Mouse (Mus musculus) CH12F3 (cell line): Measurements from ENCODE around the gene Sgca.
"Not testable (repeated sequence)": the region's sequence is repeated elsewhere in the genome, so short reads cannot be mapped to it uniquely, and the experiment has no call there.

Experiments used
- in situ Hi-C: fragments of 300-500 bp; cut with MboI; formaldehyde crosslinking; loops from 2 replicates; pipeline ENCODE4 v1.14.3; 2020; ENCODE audit warnings: low sequenced_read_pairs

Sgca gene

DNA sequence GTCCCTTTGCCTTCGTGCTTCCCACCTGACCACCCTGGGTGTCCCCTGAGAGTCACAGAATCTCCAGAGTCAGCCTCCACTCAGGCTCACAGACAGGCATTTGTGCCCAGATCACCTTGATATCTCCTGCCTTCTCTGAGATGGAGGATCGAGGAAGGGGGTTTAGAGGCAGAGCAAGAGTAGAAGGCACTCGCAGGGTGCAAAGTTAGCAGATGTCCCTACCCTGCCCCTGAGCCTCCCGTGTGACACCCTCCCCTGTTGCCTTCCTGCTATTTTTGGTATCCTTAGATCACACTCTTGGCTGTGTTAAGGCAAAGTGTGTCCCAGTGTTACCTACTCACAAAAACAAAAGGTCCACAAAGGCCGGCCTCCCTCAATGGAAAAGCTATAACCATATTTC lies at the start of gene Sgca:
Sgca (minus strand) TSS at position 129 of the 400 bp plus-strand sequence.
- in situ Hi-C loops = no loop called here

DNA sequence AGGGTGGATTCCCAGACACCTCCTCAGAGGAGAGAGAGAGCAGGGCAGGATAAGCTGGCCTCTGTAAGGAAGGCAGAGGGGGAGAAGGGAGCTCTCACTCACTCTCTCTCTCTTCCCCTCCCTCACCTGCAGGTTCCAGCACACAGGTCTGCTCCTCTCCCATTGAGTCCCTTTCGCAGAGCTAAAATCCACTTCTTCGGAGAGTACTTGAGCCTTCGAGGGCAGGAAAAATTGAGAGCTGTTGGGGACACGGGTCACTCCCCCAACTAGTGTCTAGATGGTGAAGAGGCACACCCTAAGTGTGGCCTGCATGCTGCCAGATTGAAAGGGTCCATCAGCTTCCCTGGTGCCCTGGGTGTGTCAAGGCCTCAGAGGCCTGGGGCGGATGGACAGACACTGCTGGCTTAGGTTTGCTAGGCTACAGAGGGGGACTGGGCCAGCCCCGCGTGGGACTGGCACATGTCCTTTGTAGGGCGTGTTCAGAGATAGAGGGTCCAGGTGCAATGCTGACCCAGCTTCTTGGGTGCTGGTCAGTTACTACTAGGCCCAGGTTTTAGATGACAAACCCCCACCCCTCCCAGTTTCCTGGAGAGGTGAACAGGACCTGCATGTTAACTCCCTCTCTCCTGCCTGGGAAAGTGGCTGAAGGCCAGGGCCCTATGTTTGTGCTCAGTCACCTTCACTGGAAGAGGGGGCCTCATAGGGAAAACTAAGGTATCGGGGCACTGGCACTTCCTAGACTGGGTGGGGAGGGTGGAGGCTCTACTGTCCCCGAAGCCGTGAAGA lies 49.3 kb upstream of the Sgca start:
- in situ Hi-C loops = no loop called here

DNA sequence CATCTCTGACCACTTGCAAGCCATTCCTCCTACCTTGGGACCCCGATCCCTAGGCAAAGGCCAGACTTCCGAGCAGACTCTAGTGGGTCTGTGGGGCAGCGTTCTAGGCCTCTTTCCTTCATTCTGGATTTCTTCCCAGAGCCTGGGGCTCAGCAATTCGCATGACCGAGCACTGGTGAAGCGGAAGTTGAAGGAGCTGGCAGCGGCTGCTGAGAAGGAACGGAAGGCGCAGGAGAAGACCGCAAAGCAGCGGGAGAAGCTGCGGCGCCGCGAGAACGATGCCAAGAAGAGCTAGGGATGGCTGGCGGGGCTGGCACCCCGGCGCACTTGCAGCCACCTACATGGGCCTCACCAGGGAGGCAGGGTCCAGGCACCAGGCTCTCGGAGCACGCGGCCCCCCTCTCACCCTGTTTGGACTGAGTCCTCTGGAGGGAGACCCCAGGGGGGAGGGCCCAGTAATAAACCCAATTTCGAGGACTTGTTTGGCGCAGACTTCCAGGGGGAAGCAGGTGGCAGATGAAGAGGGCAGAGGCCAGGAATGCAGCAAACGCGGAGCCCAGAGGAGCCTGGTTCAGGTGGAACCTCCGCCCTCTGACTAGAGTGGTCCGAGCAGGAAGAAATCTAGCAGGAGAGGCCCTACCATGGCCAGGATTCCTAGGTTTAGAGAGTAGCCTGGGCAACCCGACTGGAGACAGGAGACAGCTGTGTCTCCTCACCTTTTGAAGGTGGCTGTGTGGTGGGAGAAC lies 48.5 kb upstream of the Sgca start:
- in situ Hi-C loops = no loop called here

DNA sequence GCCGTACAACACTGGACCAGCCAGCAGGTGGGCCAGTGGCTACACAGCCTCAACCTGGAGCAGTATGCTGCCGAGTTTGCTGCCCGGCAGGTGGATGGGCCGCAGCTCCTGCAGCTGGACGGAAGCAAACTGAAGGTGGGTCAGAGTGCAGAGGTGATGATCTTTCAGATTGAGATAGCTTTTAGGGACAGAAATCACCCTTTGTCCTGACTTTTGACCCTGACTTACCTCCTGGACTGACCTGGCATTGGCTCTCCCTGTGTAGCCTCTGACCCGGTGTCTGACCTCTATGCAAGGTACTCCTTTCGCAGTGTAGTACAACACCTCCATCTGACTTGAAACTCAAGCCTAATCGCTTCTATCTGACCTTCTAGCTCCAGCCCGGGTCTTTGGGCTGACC lies 47.4 kb upstream of the Sgca start:
- in situ Hi-C loops = no loop called here

DNA sequence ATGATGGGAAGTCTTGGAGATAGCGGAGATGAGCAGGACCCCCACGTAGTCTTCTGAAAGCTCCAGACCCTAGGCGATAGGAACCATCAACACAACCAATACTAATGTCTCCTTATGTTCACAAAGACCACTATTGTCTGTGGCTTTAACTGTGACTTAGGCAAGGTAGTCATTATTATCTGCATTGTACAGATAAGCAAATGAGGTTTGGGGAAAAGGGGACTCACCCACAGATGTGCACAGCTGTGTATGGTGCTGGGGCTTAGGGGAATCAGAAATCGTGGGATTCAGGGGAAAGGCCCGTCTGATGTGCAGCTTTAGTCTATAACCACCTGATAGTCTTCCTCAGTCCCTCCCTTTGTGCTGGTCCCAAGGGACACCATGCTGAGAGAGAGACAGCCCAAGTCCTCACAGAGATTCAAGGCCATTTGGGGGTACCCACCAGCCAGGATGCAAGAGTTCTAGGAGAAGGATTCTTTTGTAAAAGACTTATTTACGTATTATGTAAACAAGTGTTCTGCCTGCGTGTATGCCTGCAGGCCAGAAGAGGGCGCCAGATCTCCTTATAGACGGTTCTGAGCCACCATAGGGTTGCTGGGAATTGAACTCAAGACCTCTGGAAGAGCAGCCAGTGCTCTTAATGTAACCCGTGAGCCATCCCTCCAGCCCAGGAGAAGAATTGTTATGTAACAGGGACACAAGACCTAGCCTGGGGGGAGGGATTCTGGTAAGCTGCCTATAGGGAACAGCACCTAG lies 46.3 kb upstream of the Sgca start:
- in situ Hi-C loops = no loop called here

DNA sequence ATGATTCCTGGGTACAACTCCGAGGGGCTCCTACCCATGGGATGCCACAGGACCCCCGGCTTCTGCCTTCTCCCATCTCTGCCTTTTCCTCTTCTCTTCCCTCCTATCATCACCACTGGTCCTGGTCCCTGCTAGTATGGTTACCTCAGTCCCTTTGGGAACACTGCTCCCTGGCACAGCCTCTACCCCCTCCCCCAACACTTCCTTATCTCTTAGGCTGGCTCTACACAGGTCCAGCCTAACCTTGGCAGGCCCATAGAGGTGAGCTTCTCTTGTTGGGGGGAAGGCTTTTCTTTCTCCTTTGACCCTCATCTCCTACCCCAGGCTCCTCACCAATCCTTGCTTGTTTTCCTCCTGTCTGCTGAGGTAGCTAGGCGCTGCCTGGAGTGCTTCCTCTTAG lies 39.4 kb upstream of the Sgca start:
- in situ Hi-C loops = no loop called here

DNA sequence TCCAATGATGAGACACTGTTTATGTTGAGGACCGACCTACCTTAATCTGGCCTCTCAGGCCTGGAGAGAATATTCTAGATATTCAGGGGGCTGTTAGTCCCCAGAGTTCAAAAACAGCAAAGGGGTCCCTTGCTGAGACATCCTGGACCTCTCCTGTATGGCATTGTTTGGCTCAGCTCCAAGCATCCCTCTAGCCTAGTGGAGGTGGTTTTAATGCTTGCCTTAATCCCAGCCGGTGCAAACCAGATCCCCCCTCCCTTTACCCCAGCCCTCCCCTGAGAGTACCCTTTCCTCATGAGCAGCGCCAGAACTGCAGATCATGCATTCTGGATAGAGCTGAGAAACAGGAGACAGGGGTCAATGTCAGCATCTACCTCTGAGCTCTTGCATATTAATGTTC lies 36.4 kb upstream of the Sgca start:
- in situ Hi-C loops = no loop called here

DNA sequence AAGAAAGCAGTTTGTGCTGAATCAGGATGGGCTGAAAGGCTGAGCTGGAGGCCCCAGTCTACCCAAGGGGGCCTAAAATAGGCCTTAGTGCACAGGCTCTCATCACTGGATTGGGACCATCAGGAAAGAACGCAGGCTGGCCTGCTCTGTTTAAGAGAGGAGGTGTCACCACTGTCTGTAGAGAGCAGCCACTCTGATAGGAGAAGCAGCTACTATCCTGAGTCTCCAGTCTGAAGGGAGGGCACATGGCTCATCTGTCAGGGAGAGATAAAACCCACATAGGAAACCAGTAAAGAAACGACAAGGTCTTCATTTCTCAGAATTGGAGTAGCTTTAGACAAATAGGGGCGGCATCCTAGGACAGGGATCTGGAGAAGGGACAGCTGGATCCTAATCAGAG lies 35.9 kb upstream of the Sgca start:
- in situ Hi-C loops = no loop called here

DNA sequence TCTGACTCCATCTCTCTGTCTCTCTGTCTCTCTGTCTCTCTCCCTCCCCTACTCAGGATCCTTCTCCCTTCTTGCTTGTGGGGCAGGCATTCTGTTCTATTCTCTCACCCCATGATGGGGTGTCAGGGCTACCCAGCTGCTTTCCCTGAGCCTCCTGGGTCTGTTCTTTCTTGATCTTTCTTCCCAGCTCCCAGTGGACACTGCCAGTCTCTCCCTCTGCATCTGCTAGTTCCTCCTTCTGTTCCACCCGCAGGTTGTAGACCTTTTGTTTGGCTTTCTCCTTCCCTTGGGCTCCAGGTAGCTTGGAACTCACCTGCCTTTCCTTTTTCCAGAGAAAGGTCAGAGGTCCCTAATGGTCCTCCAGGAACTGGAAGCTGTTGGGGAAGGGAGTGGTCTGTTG lies 35.3 kb upstream of the Sgca start:
- in situ Hi-C loops = no loop called here

DNA sequence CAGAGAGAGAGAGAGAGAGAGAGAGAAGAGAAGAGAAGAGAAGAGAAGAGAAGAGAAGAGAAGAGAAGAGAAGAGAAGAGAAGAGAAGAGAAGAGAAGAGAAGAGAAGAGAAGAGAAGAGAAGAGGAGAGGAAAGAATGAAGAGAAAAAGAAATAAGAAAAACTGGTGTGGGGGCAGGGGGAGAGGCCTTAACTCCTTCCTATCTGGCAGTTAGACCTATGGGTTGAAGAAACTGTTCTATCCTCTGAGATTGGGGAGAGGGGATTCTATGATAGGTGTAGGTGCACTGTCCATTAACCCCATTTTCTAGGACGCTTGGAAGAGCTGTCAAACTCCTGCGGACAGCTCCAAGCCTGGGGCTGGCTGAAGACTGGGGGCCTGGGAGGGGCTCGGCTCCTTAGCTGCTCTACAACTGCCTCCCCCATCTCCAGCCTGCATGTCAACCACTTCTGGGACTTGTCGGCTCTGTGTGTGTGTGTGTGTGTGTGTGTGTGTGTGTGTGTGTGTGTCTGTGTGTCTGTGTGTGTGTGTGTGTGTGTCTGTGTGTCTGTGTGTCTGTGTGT lies 34.8 kb upstream of the Sgca start:
- in situ Hi-C loops = not testable (repeated sequence)

DNA sequence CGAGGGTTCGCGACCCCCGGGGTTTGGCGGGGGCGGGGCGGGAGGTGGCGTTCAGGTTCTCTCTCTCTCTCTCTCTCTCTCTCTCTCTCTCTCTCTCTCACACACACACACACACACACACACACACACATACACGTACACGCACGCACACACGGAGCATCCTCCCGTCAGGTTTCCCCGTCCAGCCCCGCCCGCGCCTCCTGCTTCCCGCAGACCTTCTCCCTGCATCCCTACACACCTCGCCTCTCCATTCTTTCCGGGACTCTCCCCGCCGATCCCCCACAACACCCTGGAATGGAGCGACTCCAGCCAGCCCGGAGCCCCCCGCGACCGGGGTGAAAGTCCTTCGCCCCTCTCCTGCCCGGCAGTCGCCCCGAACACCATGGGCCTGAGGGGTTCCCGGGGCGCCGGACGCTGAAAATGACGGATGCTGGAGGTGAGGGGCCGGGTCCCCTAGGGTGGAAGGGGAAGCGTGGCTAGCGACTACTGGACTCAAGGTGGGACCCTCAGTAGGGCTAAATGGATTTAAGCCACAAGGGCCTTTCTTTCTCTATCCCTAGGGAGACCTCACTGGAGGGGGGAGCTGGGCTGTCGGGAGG lies 34.1 kb upstream of the Sgca start:
- in situ Hi-C loops = no loop called here

DNA sequence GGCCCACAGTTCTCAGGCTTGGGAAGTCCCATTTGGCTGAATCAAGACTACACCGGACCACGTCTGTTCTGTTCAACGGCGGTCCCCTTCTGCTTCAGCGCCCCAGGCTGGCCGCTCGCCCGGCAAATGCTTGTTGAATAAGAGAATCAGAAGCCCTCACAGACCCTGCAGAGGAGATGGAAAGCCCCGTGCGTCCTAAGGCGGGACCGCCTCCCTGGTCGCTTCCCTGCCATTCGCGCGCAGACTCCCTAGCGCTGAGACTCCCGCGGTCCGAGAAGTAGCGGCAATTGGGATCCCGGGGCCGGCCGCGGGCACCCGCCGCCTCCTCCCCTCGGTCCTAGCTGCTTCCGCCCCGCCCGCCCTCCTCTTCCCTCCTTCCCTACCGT lies 33.5 kb upstream of the Sgca start, which contains the start of gene Samd14:
Samd14 (plus strand) TSS at position 251 of the 386 bp plus-strand sequence.
- in situ Hi-C loops = no loop called here

DNA sequence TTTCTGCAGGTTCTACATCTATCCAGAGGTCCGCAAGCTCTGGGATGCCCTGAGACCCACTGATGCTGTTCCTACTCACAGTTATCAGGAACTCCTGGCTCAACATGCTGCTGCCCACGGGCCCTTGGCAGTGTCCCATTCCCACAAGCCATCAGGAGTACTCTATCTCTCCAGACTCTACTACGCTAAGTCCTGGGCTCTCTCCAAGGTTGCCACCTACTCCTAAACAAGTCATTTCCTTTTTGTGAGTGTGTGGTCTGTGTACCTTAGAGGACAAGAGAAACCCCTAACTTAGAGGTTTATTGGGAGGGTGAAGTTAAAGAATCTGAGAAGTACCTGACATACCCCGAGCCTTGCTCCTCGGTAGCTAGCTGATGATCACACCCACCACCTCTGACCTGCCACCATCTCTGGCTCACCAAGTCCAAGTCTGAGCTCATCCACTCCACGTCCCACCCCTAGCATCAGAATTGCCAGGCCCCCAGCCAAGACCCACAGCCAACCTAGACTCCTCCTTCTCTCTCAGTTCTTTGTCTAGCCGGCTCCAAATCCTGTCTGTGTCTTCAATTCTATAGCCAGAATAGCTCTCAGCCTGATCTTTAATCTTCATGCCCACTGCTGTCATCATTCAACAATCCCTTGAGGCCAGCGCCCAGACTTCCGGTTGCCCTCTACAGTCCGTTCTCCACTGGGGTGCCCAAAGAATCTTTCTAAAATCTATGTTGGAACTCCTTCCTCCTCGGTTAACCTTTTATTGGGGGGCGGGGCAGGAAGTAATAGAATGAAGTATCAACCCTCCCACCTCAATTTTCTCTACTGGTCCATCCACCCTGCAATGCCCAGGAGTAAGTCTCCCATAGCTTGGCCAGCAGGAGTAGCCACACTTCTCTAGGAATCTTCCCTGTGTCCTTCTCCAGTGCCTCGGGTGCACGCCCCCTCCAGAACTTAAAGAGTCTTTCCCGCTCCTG lies 32.8 kb upstream of the Sgca start:
- in situ Hi-C loops = no loop called here

DNA sequence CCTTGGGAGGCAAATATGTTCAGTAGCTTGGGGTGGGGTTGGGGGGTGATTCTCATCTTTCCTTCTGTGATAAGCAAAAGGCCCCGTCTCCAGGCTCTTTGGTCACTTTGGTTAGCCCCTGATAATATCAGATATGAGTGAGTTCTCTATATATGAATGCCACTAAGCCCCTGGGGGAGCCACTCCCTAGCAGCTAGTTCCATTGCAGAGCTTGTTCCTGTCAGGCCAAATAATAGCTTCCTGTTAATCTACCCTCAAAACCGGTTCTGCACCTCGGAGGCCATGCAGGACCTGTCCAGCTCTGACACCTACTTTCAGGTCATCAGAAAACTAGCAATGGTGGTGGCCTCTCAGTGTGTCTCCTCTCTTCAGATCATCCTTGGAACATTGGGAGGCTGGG lies 31.3 kb upstream of the Sgca start:
- in situ Hi-C loops = no loop called here

DNA sequence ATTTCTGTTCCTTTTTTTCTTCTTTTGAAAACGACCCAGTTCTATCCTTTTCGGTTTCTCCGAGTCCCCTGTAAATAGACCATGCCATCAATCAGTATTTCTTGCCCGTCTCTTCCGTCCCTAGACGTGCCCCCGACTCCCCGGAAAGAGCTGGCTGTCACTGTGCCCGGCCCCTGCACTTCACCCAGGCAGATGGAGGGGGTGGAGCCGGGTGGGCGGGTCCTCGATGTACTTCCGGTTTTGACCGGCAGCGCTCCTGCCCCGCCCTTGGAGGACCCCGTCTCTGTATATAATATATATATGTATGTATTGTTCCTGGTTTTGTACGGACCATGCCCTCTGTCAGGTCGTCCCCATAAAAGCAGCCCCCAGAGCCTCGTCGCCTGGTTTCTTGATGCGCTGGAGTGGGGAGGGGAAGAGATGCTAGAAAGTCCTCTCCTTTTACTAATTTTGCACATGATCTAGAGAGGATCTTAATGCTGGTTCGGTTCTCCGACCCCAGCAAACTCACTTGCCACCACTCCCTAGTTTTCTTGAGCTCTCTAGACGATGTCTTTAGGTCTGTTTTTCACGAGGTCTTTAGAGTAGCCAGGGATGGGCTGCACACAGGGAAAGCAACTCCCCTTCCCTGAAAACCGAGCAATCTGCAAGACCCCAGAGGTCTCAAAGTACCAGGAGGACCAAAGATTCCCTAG lies 30.5 kb upstream of the Sgca start:
- in situ Hi-C loops = no loop called here

DNA sequence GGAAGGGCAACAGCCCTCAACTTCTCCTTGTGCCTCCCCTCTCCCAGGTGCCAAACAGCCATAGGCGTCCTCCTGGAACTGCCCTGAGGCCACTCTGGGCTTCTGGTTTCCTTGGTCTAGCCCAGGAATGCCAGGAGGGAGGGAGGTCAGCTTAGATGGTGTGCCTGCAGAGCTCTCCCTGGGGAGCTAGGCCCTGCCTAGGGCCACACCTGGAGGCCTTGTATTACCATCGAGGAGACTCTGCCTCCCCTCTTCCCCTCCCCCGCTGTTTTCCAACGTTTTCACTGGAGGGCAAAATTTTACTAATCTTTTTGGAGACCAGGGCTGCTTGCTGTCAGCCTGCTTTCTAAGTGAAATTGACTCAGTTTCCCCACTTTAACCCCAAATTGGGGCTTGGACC lies 29.9 kb upstream of the Sgca start:
- in situ Hi-C loops = no loop called here

DNA sequence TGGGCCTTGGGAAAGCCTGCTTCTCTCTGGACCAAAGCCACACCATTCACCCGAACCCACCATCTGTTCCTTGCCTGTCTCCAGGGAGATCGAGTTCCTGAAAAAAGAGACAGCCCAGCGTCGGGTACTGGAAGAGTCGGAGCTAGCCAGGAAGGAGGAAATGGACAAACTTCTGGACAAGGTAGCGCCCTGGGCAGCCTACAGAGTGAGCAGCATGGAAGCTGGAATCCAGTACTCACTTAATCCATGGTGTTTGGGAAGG lies 28.7 kb upstream of the Sgca start:
- in situ Hi-C loops = no loop called here

DNA sequence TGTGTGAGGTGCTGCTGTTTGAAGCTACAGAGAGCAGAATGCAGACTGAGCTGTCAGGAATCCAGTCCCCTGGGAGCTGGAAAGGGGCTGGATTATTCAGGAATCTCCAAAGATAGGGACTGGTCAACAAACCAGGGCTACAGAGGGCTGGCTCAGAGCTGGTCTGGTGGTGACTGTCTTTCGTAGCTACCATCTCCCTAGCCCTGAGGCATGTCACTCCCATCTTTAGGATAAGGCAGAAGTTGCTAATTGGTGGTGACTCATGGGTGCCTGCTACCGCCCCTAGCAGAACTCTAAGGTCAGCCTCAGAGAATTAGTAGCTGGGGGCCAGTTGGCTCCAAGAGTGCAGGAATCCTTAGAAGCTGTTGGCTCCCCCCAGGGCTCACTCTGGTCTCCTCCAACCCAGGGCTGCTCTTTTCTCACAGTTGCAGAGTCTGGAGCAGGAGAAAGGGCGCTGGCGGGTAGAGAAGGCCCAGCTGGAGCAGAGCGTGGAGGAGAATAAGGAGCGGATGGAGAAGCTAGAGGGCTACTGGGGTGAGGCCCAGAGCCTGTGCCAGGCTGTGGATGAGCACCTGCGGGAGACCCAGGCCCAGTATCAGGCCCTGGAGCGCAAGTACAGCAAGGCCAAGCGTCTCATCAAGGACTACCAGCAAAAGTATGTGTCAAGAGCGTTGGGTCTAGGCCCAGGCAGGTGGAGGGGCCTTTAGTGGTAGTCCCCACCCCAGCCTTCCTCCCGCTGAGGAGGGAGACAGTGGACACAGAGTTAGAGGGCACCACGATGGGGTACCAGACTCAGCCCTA lies 28.2 kb upstream of the Sgca start:
- in situ Hi-C loops = no loop called here

DNA sequence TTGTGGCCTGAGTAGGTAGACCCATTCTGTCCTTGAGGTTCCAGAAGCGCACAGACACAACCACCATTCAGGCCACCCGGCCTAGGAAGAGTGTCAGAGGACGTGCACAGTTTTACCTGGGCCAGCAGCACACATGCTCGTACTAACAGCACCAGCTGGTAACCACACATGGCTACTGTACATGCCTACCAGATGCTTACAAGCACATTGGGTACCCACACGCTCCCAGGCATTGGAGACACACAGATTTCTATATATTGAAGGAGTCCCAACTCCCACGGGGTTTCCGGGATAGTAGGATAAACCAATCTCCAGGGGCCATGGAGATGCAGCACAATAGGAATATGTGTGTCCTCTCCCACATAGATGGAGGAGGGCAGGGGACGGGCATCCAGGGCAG lies 26.6 kb upstream of the Sgca start:
- in situ Hi-C loops = no loop called here
